Mouse (Mus musculus): ENCODE results near the gene Kctd18. TPM values are rescaled to one million over a fixed set of nuclear protein-coding genes. Genes with fewer than 3 reads are reported as not detected.

Kctd18 gene
- total and polyA plus RNA-seq, 3 experiments, result 12.8 to 19.8 (median 14.8) TPM

DNA sequence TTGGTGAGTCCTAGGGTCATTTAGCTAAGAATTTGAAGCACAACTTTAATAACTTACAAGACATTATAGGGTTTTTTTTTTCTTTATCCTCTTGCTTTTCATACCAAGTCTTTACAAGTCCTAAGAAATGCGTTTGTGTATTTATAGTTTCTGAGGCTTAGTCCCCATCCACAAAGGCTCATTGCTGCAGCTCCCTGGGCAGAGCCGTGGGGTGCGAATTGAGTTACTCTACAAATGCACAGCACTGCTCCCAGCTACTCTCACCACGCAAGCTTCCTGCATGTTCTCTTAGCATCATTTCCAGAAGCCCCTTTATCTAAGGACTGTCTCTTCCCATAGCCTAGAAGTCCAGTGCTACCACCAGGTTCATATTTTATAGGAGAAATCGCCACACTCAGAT lies 69.0 kb downstream of the Kctd18 start:
- Histone ChIP-seq H3K9ac (ENCODE audit: insufficient read depth, low read depth) (no peak overlapping the region), H3K36me3 (replicated peaks in 1 of 2; ENCODE audit: control insufficient read depth in 1 of 2, insufficient read depth in 1 of 2, low read length in 1 of 2) (peaks cover 2 to 8% of the 10 kb centered on the region in 2 experiments), H3K4me1 (ENCODE audit: control insufficient read depth in 1 of 2, insufficient read depth in 2 of 2) (peaks cover 0 to 16% of the 10 kb centered on the region in 2 experiments; a peak in 3 of 4 replicates), H3K4me2 (ENCODE audit: insufficient read depth, low read depth, poor library complexity, severe bottlenecking) (no peak overlapping the region), H3K9me3 (replicated peaks; ENCODE audit: low read length) (no peaks in the 10 kb centered on the region), H3K27ac (ENCODE audit: insufficient read depth, low read depth) (no peak overlapping the region), H3K4me3 (replicated peaks in 1 of 3; ENCODE audit: low read depth in 2 of 3, low read length in 2 of 3, poor library complexity in 1 of 3) (no peak overlapping the region), H3K27me3 (replicated peaks) (no peaks in the 10 kb centered on the region), H3K79me2 (replicated peaks; ENCODE audit: control insufficient read depth, extremely low read depth, insufficient read depth, poor library complexity, severe bottlenecking) (no peaks in the 10 kb centered on the region)
- dilution Hi-C loops (cut with MboI; ENCODE audit: extremely low pct_ligation_motif_present, extremely low pct_unique_long_range_greater_than_20kb, low sequenced_read_pairs) (no loop called here), in situ Hi-C loops (cut with MboI; ENCODE audit: low pct_ligation_motif_present, low pct_unique_long_range_greater_than_20kb, low sequenced_read_pairs) (loop anchor here (10.0 kb wide), 1 partner anchor 525 kb away; no protein-coding TSS in a partner anchor)
- no peak for DNase-seq (ENCODE audit: extremely low read depth)
- no peak for TF ChIP-seq CHD1 (IDR thresholded peaks at IDR 0.05; ENCODE audit: low read depth, low read length)
- TF ChIP-seq PAX5 (IDR thresholded peaks at IDR 0.05; ENCODE audit: low read length), result no peak
- TF ChIP-seq TCF12 (IDR thresholded peaks at IDR 0.05; ENCODE audit: low read depth, low read length), result no peak
- TF ChIP-seq JUN (IDR thresholded peaks at IDR 0.05; ENCODE audit: insufficient read depth, low read depth, low read length), result no peak
- no peak for TF ChIP-seq GABPA (IDR thresholded peaks at IDR 0.05; ENCODE audit: insufficient replicate concordance, low read depth, low read length)
- no peak for TF ChIP-seq UBTF (IDR thresholded peaks at IDR 0.05; ENCODE audit: low read depth, low read length)
- no peak for TF ChIP-seq RCOR1 (conservative IDR thresholded peaks at IDR 0.05; ENCODE audit: low read depth, low read length)
- TF ChIP-seq CTCF (conservative IDR thresholded peaks at IDR 0.05 in 1 of 2, IDR thresholded peaks at IDR 0.05 in 1 of 2; ENCODE audit: low read depth in 2 of 2, low read length in 2 of 2), result no peak
- TF ChIP-seq ZKSCAN1 (IDR thresholded peaks at IDR 0.05; ENCODE audit: borderline replicate concordance, low read depth, low read length), result no peak
- no peak for TF ChIP-seq ELF1 (IDR thresholded peaks at IDR 0.05; ENCODE audit: low read depth, low read length)
- TF ChIP-seq HCFC1 (IDR thresholded peaks at IDR 0.05; ENCODE audit: low read depth, low read length), result no peak
- TF ChIP-seq POLR2AphosphoS2 (IDR thresholded peaks at IDR 0.05; ENCODE audit: low read depth, low read length), result no peak

GRCm38 (mm10) chr1:57949195-57949594 lies 69.6 kb downstream of the Kctd18 start:
- dilution Hi-C loops (cut with MboI; ENCODE audit: extremely low pct_ligation_motif_present, extremely low pct_unique_long_range_greater_than_20kb, low sequenced_read_pairs), result no loop called here
- DNase-seq (ENCODE audit: extremely low read depth), result peak; percentile 18
- Histone ChIP-seq H3K9me3 (replicated peaks; ENCODE audit: low read length) (no peaks in the 10 kb centered on the region), H3K9ac (ENCODE audit: insufficient read depth, low read depth) (no peak overlapping the region), H3K36me3 (replicated peaks in 1 of 2; ENCODE audit: control insufficient read depth in 1 of 2, insufficient read depth in 1 of 2, low read length in 1 of 2) (peaks cover 0 to 4% of the 10 kb centered on the region in 2 experiments), H3K4me3 (replicated peaks in 1 of 3; ENCODE audit: low read depth in 2 of 3, low read length in 2 of 3, poor library complexity in 1 of 3) (no peak overlapping the region), H3K27ac (ENCODE audit: insufficient read depth, low read depth) (no peak overlapping the region), H3K79me2 (replicated peaks; ENCODE audit: control insufficient read depth, extremely low read depth, insufficient read depth, poor library complexity, severe bottlenecking) (no peaks in the 10 kb centered on the region), H3K27me3 (replicated peaks) (no peaks in the 10 kb centered on the region), H3K4me2 (ENCODE audit: insufficient read depth, low read depth, poor library complexity, severe bottlenecking) (no peak overlapping the region), H3K4me1 (ENCODE audit: control insufficient read depth in 1 of 2, insufficient read depth in 2 of 2) (peaks cover 0 to 13% of the 10 kb centered on the region in 2 experiments; a peak in 3 of 4 replicates)
- in situ Hi-C loops (cut with MboI; ENCODE audit: low pct_ligation_motif_present, low pct_unique_long_range_greater_than_20kb, low sequenced_read_pairs), result loop anchor here (10.0 kb wide), 1 partner anchor 524 kb away; no protein-coding TSS in a partner anchor
- TF ChIP-seq CHD2 (IDR thresholded peaks at IDR 0.05; ENCODE audit: low read length), result no peak
- 0 out of 2 replicates have a peak, but pooled peaks have one; percentile 9 for TF ChIP-seq JUND (conservative IDR thresholded peaks at IDR 0.05; ENCODE audit: low read depth, low read length)
- TF ChIP-seq CTCF (conservative IDR thresholded peaks at IDR 0.05 in 1 of 2, IDR thresholded peaks at IDR 0.05 in 1 of 2; ENCODE audit: low read depth in 2 of 2, low read length in 2 of 2), result peak in 1 of 2 experiments; percentile 84; a peak in 2 of 4 replicates
- TF ChIP-seq MAFK (IDR thresholded peaks at IDR 0.05; ENCODE audit: insufficient replicate concordance, low read length), result no peak
- peak; percentile 88 for TF ChIP-seq RAD21 (IDR thresholded peaks at IDR 0.05; ENCODE audit: low read depth, low read length)
- TF ChIP-seq USF1 (IDR thresholded peaks at IDR 0.05; ENCODE audit: low read depth, low read length), result no peak
- TF ChIP-seq SMC3 (IDR thresholded peaks at IDR 0.05; ENCODE audit: low read depth, low read length), result peak; percentile 93
- TF ChIP-seq NRF1 (IDR thresholded peaks at IDR 0.05; ENCODE audit: low read depth, low read length), result 0 out of 2 replicates have a peak, but pooled peaks have one; percentile 16
- TF ChIP-seq ZC3H11A (IDR thresholded peaks at IDR 0.05; ENCODE audit: low read depth, low read length), result peak; percentile 89
